Mouse (Mus musculus) gastrocnemius, postnatal 36 days (tissue): ENCODE results near the gene Cercam. TPM values are rescaled to one million over a fixed set of nuclear protein-coding genes. Genes with fewer than 3 reads are reported as not detected.
A peak's percentile ranks its signal among the peaks of the same experiment; 100 is the strongest.
"Not testable (repeated sequence)": the region's sequence is repeated elsewhere in the genome, so short reads cannot be mapped to it uniquely, and the experiment has no call there.

ENCODE experiments used
- DNase-seq, 2 experiments: peaks; one replicate each; pipeline ENCODE4 v3.0.0; 2022
- intact Hi-C: fragments of 180-260 bp; cut with DNase I; formaldehyde crosslinking; loops from one replicate; pipeline ENCODE4 v1.15.1; 2025
- total RNA-seq, 2 experiments: library from RNA; stranded (reverse); gene quantifications; 2 replicates each; pipeline ENCODE4 v1.2.3; 2021

The Cercam gene
- total RNA-seq, 2 experiments from 2014 or later: 5.4 to 5.7 TPM

- no peak for DNase-seq
These were observed 15.9 kb upstream of the Cercam start for GRCm38 (mm10) chr2:29852957-29853485.

GRCm38 (mm10) chr2:29853736-29854135 lies 15.2 kb upstream of the Cercam start:
- intact Hi-C loops: loop anchor here (5.0 kb wide), 1 partner anchor 86 kb away; no protein-coding TSS in a partner anchor
- no peak for DNase-seq

More at GRCm38 (mm10) chr2:29852957-29853485, 15.9 kb upstream of the Cercam start:
- intact Hi-C loops: loop anchor here (5.0 kb wide), 1 partner anchor 86 kb away; no protein-coding TSS in a partner anchor

- intact Hi-C loops: loop anchor here (5.0 kb wide), 1 partner anchor 38 kb away; no protein-coding TSS in a partner anchor
- DNase-seq: no peak
These were observed 13.3 kb upstream of the Cercam start for GRCm38 (mm10) chr2:29855585-29856210.

- DNase-seq: no peak
- intact Hi-C loops: loop anchor here (5.0 kb wide), 1 partner anchor 39 kb away; no protein-coding TSS in a partner anchor
These were observed 12.3 kb upstream of the Cercam start for GRCm38 (mm10) chr2:29856451-29857260.

GRCm38 (mm10) chr2:29857341-29857740 lies 11.6 kb upstream of the Cercam start:
- peak in 1 of 2 experiments; percentile 23 for DNase-seq
- intact Hi-C loops: loop anchor here (5.0 kb wide), 1 partner anchor 40 kb away; no protein-coding TSS in a partner anchor

GRCm38 (mm10) chr2:29857967-29858366 lies 11.0 kb upstream of the Cercam start:
- intact Hi-C loops: loop anchor here (5.0 kb wide), 1 partner anchor 41 kb away; no protein-coding TSS in a partner anchor

GRCm38 (mm10) chr2:29858748-29859473 lies 10.1 kb upstream of the Cercam start:
- DNase-seq: peak in 1 of 2 experiments; percentile 42
- intact Hi-C loops: loop anchor here (5.0 kb wide), 1 partner anchor 42 kb away; no protein-coding TSS in a partner anchor

More at GRCm38 (mm10) chr2:29857967-29858366, 11.0 kb upstream of the Cercam start:
- peak in 1 of 2 experiments; percentile 17 for DNase-seq

- no peak for DNase-seq
- intact Hi-C loops: no loop called here
These were observed 3.8 kb upstream of the Cercam start for GRCm38 (mm10) chr2:29865125-29865524.

- peak; percentile 23 to 37 for DNase-seq
- intact Hi-C loops: no loop called here
These were observed 885 bp downstream of the Cercam start for GRCm38 (mm10) chr2:29869646-29870451.

GRCm38 (mm10) chr2:29872581-29873295 lies 3.8 kb downstream of the Cercam start:
- intact Hi-C loops: no loop called here
- DNase-seq: no peak

GRCm38 (mm10) chr2:29873801-29874200 lies 4.8 kb downstream of the Cercam start:
- intact Hi-C loops: no loop called here
- DNase-seq: no peak

GRCm38 (mm10) chr2:29878061-29878460 lies 9.1 kb downstream of the Cercam start:
- intact Hi-C loops: no loop called here
- no peak for DNase-seq

GRCm38 (mm10) chr2:29879191-29879590 lies 10.2 kb downstream of the Cercam start:
- DNase-seq: no peak
- intact Hi-C loops: no loop called here

GRCm38 (mm10) chr2:29879964-29880830 lies 11.2 kb downstream of the Cercam start:
- intact Hi-C loops: no loop called here
- no peak for DNase-seq

- DNase-seq, intact Hi-C loops: not testable (repeated sequence)
These were observed 17.8 kb downstream of the Cercam start for GRCm38 (mm10) chr2:29886659-29887292.

GRCm38 (mm10) chr2:29889066-29889944 lies 20.3 kb downstream of the Cercam start, which contains the start of gene Odf2:
TSS of gene Odf2 (plus strand) at chr2:29889221.
- intact Hi-C loops: no loop called here
- peak; percentile 100 for DNase-seq
